Mouse (Mus musculus) layer of hippocampus, adult 9-11 months (tissue): Measurements from ENCODE around the gene Rexo2.
"Not testable (repeated sequence)": the region's sequence is repeated elsewhere in the genome, so short reads cannot be mapped to it uniquely, and the experiment has no call there.

ENCODE experiments used
- DNase-seq: peaks from one replicate; pipeline ENCODE4 v3.0.0; 2022

Rexo2 gene

DNA sequence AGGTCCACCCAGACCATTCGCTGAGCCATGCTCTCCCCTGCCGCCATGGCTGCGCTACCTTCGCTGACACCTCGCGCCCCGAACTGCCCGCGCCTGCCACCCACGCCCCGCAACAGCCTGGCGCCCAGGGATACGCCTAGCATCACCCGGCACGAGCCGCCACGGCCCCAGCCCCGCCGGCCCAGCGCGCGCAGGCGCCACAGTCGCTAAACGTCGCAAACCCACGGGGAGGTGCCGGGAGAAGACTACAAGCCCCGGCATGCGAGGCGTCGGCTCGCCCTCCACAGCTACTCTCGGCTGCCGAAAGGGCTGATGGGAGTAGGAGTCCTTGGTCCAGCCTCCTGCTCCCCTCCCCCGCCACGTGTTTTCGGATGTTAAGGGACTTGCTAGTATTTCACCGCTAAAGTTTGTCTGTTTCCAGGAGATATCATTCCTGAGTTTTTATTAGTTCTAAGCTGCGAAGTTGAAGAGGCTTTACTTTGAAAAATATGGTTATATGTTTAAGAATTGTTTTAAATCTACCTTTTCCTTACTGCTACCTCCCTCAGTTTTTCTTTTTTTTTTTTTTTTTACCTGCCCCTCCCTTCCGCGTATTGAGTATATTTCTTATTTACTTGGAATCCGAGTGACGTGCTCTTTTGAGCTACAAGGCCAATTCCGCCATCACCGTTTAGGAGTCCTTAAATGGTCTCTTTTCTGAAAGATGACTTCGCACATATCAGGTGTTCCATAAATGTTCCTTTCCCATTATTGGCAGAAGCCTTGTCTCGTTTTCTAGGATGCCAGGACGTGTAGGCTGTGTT lies at the start of gene Rexo2:
Rexo2 (minus strand) TSS at position 213 of the 803 bp plus-strand sequence.
- peak; percentile 96 for DNase-seq

DNA sequence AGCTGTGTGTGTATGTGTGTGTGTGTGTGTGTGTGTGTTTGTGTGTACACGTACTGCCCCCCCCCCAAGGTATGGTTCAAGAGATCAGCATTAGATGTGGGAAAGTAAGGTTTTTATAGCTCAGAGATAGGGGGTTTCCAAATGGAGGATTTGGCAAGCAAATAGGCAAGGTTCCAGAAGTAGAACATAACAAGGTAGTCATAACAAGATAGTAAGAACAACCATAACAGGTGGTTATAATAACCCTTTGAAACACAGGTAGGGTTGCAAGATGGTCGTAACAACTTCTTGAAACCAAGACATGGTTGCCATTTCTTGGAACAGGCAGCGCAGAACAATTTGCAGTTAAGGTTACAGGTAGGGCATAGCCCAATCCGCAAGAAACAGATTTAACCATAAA lies 46.1 kb upstream of the Rexo2 start:
- DNase-seq, result no peak

DNA sequence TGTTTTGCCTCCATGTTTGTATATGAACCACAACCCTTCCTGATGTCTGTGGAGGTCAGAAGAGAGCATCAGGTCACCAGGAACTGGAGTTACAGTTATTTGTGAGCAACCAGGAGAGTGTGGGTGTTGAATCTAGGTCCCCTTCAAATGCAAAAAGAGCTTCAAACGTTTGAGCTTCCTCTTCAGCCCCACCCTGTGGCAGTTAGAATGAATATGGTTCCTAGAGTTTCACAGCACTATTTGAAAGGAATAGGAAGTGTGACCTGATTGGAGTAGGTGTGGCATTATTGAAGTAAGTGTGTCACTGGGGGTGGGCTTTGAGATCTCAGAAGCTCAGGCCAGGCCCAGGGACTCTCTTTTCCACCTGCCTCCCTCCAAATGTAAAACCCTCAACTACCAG lies 45.1 kb upstream of the Rexo2 start:
- DNase-seq, result no peak

DNA sequence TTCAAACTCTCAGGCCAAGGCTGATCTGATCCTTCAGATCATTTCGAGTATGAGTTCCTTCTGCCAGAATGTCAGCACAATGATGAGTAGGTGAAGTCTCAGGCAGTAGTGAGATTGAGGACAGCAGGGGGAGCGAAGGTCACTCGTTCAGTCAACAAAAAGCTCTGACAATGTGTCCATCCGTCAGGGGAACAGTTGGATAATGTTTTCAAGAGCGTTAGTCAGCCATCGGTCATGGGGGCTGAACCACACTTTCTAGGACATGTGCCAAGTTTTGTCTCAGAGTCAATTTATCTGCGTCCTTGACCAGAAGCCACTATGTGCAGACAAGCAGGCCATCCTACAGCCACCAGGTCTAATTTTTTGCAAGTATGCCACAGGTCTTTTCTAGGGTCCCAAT lies 40.0 kb upstream of the Rexo2 start:
- DNase-seq, result not testable (repeated sequence)

DNA sequence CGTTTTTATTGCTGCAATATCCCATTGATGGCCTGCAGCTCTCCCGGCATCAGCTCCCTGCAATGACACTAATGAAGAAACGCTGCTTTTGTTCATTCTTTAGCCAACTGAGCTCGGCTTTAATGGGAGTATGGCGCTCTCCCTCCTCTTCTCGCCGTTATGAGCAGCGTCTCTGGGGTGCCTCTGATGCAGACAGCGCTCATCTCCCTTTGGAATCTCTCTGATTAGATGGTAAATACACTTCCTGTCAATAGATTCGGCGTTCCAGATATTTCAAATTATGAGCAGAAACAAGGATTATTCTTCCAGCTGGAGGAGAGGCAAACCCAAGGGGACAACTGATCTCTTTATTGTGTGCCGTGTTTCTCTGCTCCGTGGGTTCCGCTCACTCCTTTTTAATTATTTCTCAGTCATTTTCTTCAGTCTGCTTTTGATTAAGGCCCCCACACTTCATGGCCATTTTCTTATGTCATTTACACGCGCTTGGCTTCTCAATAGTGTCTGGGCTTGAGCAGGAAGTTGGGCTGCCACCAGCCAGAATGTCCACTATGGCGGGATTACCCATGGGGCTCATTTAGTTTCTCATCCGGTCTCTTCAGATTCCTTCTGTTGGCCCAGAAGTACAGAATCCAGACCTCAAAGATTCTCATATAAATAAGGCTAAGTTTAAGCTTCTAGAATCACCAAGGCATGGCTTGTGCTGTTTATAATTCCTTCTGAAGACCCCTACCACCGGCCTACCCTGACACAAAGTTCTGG lies 37.1 kb upstream of the Rexo2 start:
- no peak for DNase-seq

DNA sequence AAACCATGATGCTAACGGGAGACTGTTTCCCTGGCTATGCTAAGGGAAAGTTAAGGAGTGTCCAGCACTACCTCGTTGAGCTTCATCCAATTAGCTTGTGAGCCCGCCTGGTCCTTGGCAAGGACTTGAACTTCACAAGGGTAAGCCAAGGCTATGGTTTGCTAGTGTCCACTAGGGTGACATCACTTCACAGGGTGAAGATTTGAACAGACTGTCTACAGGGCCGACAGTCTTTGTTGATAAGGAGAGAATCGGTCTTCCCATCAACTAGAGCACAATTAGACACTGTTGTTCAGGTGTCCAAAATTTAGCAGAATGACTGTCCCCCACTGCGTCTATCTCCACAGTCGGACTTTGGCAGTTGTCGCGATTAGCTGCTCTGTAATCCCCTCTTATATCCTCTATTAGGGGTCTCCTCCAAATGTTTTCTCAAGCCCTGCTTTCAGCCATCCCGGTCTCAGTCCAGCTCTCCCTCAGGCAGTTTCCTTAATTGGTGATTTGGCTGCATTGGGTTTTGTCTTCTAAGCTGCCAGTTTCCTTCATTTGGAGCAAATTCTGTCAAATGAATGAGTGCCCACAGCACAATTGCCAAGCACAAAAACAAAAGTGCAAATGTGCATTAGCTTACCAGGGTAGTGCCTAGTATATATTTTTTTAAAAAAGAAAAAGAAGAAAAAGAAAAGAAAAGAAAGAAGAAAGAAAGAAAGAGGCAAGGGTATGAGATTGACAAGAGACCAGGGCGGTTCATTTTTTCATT lies 36.4 kb upstream of the Rexo2 start:
- DNase-seq, result no peak

DNA sequence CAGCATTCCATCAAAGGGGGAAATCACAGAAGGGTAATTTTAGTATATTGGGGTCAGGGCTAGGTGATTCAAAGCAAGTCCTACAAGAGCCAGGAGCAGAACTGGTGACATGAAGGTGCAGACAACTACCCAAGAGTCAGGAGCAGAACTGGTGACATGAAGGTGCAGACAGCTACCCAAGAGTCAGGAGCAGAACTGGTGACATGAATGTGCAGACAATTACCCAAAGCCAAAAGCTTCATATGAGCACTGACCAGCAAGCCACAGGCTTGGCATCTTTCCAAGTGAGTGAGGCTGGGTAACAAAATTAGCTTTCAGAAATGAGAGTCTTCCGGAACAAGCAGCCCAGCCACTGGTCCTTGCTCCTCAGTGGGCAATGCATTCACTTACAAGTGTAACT lies 34.9 kb upstream of the Rexo2 start:
- no peak for DNase-seq

DNA sequence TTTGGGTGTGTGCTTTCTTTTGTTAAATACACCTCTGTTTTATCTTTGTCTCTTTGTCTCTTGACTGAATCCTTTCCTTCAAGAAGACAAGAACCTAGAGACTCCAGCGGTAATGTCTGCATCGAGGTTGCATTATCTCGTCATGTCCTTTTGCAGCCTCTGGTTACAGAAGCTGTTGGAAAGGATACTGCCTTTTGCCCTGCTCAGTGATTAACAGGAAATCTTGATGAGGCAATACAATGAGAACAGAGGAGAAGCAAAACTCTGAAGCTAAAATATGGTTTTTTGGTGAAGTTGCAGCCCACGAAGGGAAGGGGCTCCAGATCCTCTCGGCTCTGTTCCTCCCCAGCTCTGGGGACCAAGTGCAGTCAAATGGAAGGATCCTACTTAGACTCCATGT lies 29.7 kb upstream of the Rexo2 start:
- no peak for DNase-seq

DNA sequence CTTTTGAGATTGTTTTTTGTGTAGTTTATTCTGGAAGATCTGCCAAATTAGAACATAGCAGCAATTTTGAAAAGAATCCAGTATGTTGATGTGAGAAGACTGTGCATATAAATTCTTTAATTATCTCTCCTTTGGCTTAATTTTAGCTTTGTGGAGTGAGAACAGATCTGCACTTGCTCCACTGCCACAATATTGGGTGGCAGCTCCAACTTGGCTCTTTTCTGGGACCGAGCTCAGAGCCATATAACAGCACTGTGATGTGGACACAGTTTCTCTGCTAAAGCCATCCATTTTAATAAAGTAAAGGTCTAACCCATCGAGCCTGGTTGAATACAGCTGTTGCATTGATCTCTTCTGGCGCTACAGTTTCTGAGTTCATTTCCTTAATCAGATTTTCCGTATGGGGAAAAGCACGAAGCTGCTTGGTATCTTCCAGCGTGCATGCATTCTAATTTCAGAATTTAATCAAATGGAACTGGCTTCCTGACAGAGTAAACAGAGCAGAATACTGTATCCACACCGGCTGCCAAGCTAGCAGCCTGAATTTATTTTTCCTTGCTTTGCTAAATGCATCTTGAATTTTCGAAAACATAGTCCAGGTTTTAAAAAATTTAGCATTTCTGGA lies 24.4 kb upstream of the Rexo2 start:
- DNase-seq, result peak; percentile 18

DNA sequence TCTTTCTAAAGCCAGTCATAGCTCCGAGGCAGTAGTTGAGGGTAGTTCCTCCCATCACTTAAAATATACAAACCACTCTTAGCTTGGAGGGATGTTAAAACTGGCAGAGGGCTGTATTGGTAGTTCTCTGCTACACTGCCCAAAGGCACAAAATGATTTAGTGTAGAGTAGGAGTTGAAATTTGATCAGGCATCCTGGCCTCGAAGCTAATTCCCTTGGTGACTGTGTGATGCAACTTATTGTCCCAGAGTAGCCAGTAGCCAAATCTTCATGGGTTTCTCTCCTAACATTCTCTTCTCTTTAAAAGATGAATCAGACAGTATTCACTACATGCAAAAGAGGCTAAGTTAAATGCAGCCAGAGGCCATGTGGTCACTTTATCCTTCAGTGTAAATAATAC lies 22.6 kb upstream of the Rexo2 start:
- no peak for DNase-seq

DNA sequence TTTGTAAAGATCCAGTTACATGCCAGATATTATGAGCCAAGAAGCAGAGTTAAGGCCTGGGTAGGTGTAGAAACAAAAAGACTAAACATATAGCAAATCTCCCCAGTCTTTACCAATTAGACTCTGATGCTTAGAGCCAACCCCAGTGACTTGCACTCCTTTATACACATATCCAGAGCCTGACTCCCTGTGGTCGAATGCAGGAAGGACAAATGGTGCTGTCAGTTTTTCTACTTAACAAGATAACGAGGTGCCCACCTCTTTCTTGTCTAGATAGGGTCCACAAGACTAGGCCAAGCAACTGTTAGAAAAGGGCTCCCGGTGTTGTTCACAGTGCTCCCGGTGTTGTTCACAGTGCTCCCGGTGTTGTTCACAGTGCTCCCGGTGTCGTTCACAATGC lies 20.8 kb upstream of the Rexo2 start:
- DNase-seq, result no peak

DNA sequence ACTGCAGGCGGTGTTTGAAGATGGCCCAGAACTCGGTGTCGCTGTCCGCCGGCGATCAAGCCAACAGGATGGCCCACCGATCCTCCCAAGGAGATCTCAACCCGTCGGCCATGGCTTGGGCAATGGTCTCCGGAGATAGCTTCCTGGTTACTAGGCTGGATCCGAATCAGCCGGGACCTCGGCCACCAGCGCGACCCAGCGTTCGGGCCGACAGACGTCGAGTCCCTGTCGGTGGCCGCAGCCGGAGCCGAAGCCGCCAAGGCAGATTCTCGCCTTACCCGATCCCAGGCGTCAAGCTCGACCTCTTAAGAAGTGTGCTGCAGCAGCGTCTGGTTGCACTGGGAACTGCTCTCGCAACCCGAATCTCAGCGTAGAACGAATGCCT lies 15.1 kb upstream of the Rexo2 start:
- DNase-seq, result no peak

DNA sequence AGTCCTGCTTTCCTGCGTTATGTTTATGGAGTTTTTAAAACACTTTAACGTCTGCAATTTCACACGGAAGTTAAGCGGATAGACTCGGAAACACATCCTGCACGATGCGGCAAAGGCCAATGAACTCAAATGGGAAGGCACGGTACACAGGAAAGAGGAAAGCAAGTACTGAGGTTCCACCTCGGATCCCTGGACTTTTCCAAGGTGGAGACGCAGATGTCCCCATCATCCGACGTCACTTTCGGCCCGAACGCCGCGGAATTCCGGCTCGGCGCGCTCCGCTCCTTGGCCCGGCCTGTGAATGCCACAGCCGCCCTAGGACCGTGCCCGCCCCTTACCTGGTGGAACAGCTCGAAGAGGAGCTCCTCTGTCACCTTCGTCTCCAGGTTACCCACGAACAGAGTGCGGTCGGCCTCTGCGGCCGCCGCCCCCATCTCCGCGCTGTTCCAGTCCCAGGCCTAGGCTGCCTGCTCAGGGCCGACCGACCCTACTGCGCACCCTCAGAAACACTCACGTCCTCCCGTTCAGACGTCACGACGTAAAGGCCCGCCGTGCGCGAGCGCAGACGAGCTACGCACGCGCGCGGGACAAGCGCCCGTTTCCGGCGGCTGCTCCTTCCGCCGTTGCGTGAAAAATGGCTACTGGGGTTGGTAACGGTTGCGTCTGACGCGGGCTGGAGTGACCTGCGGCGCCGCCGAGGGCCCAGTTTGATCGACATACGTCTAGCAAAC lies 14.6 kb upstream of the Rexo2 start, which contains the start of the genes Rbm7 and Gm5617:
Rbm7 (minus strand) TSS at position 483 of the 731 bp plus-strand sequence.
Gm5617 (plus strand) TSS at position 626 of the 731 bp plus-strand sequence.
- DNase-seq, result peak; percentile 95

DNA sequence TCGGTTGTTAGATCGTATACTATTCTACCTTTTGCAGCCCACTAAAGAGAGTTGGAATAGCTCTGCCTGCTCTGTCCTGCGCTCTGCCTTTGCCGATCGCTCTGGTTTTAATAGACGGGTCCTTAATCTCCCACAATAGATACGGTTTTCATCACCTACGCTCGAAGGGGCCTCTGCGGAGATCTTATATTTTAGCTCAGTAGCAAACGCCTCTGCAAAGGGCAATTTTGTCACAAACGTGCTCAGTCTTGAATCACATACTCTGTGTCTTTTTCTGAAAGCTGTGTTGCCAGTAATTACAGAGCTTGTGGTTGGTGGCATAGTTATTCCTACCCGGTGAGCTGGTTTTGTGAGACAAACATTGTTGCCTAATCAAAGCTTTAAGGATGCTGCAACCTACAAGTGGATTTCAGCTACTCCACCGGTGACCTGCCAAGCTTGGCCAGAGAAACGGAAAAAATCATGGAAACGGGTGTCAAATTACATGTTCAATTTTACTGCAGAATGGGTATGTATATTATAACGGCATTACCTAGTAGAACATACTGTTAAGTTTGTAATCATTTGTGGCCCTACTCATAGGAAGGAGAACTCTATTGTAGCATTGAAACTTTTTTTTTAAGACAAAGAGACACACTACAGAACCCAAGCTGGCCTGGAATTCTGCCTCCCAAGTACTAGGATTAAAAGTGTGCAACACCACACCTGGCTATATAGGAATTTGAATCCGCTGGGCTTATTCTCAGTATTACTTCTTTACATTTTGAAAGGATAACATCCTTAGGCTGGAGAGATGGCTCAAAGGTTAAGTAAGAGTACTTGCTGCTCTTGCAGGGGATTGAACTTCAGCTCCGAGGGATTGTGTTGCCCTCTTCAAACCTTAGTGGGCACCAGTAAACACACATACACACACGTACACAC lies 1.1 kb upstream of the Rexo2 start:
- DNase-seq, result no peak

DNA sequence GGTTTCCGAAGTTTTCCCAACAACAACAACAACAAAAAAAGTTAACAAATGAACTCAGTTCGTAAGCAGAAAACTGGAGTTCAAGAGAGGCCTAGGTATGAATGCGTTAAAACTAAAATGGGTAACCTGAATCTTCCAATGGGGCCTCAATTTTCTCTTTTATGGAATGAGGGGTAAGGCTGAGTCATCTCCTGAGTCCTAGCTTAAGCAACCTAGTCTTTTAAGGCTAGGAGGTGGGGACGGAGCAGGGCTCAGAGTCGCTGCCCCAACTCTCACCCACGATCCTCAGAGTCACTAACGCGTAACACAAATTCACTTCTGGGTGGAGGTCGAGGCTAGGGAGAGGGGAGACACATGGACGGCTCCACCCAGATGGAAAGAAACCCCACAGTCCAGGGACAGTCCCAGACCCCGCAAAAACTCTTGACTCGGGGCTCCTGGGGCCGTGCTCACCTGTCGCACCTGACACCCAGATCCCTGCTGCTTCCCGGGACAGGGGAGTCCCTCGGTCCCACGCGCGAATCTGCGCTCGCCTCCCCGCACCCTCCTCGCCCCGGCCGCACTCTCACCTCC lies 499 bp downstream of the Rexo2 start:
- DNase-seq, result no peak

DNA sequence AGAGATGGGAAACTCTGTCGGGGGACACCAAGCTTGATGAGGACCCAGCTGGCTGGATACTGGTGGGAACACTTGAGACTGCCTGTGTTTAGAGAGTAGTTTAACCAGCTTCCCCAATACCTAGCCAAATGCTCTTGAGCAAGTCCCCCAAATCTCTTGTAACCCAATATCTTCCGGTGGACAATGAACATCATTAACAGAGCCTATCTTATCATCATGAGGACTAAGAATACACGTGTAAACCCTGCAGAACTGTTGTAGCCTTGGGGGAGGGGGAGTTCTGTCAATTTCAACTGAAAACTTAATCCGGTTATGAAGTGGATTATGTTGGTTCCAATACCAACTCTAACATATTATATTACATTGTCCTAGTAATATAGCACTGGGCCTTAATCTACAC lies 1.6 kb downstream of the Rexo2 start:
- DNase-seq, result no peak

DNA sequence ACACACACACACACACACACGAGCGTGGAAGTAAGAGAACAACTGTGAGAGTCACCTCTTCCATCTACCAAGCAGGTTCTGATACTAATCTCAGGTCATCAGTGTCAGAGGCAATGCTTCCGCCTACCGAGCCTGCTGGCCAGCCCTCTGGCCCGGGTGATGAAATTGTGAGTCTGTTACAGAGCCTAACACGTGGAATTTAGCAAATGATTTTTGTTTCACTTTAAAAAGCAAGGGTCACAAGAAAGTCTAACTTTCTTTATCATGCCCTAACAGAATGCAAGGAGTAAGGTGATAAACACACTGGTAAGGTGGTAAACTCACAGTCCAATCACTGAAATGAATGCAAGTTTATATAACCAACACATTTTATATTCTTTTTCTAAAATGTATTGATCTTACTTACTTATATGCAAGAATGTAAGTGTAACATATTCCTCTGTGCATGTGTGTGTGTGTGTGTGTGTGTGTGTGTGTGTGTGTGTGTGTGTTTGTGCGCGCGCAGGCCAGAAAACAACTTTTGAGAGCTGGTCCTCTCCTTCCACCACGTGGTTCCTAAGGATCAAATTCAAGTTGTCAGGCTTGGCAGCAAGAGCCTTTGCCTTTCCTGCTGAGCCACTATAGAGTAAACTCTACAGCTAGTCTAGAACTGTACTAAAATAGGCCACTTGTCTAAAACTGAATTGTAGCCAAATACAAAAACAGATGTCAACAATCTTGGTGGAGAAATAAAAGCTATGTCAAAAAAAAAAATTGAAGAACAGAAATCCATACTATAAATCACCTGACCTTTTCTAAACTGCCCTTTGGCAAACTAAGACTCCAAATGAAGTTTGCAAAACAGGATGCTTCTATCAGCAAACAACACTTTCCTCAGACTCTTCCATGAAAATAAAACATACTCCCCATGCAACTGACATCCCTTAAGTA lies 3.9 kb downstream of the Rexo2 start:
- no peak for DNase-seq

DNA sequence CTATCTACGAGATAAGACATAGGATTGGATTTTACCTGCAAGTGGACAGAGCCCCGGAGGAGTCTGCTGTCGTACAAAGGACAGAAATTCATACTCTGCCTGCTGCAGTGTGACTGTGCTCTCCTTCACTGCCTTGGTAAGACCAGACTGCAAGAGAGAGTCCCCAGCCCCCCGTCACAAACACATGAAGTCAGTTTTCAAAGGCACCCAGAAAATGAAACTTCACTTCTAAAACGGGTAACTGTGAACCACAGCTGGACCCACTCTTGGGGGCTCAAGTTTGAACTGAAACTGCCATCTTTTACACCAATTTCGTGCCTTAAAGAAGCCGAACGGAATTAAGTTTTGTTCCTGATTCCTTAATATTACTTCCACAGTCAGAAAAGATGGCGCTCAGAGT lies 6.1 kb downstream of the Rexo2 start:
- DNase-seq, result no peak

DNA sequence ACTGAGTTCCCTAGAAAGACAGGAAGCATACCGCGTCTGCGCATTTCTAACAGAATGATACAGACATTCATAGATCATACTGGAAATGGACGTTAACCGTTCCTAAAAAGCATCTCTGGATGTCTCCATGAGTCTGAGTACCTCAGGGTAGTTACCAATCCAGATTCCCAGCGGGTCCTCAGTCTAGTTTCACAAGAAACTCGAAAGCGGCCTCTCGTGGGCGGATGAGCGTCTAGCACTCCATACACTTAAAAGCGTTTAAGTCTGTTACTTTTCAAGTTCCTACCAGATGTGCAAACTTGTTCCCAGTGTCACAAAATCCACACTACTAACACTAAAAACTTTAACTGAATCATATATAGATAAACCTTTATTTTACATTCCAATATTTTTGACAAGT lies 7.3 kb downstream of the Rexo2 start:
- DNase-seq, result no peak
